Mouse (Mus musculus) central nervous system, embryonic 14 days (tissue): ENCODE measurements around the gene Uvssa. TPM values are rescaled to one million over a fixed set of nuclear protein-coding genes. Genes with fewer than 3 reads are reported as not detected.

Experiments used
- polyA plus RNA-seq: library from polyadenylated mRNA; depleted of rRNA; stranded (reverse); fragments of >200 nt; gene quantifications from 2 replicates; pipeline ENCODE4 v1.2.3, GENCODE M21; 2012; rRNA removed

Gene Uvssa
- polyA plus RNA-seq, result 8.7 and 8.8 TPM in 2 replicates

GRCm38 (mm10) chr5:33378302-33378854 lies at the start of gene Uvssa:
Gene Uvssa (plus strand): TSS chr5:33378549.

DNA sequence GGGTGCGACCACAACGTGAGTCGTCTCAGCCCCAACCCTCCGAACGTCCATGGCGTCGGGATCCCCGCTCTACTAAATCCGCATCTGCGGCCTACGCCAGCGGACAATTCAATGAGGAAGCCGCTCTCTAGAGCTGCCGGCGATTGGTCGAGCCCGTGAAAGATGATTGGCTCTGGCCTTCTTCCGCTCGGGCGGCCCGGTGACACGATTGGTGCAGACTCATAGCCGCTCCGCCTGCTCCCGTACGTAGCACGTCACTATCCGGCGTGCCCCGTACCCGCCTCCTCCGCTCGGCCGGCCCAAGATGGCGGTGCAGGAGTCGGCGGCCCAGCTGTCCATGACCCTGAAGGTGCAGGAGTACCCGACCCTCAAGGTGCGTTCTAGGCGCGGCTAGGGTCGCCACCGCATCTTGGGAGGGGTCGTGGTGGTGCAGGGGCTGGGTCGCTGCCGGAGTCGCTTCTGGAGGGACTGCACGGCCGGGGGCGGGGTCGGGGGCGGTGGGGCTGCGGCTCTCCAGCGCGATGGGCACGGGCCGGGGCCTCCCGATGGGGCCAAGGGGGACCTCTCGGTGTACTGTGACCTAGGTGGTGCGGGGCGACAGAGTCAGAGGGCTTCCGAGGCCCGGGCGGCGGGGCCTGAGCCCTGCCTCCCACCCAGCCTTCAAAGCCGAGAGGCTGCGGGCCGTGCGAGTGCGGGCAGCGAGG lies 42.9 kb upstream of the Uvssa start, which contains the start of gene Maea:
Maea (plus strand) TSS at position 237 of the 704 bp plus-strand sequence.

DNA sequence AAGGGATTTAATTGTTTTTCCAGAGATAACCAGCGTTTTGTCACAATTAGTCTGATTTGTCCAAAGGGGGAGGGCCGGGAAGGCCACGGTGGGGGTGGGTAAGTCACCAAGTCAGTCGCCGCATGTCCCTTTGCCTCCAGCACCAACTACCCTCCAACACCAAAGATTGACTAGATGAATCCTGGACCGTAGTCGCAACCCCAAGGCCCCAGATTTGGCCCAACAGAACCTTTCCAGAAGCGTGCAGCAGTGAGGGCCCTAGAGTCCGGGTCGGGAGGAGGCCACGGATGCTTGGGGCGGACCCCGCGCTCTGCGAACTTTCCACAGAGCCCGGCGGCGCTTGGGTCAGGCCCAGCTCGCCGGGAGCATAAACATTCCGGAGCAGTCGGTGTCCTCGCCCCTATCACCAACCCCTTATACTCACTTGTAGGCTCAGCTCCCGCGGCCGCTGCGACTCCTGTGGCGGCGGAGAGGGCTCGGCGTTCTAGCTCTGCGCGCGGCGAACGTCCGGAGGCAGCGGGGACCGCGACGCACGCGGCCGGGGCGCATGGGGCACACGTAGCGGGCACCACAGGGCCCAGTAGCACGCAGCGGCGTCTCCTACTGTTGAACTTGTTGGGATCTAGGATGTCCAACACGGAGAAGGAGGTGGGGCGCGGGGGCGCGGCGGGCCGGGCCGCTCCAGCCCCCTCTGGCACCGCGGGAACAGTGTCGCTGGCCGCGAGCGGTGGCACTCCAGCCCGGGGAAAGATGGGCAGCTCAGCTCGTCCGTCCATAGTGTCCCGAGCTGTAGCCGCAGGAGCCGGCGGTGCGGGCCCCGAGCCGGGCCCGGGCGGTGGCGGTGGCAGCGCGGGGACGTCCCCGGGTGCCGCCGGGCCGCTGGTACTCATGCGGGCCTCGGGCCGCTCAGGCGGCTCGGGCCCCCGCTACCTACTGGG lies 55.1 kb downstream of the Uvssa start, which contains the start of gene Nkx1-1:
Nkx1-1 (minus strand) TSS at position 776 of the 938 bp plus-strand sequence.

Other genes starting within 250 kb of the Uvssa start
- 3.0 and 6.5 TPM in 2 replicates for gene Spon2, start 160.1 kb upstream of the Uvssa start, polyA plus RNA-seq
- 386 and 424 TPM in 2 replicates for gene Ctbp1, start 103.6 kb upstream of the Uvssa start, polyA plus RNA-seq
- gene Maea, start 43.0 kb upstream of the Uvssa start, polyA plus RNA-seq, result 165 and 167 TPM in 2 replicates
- 1.7 and 2.8 TPM in 2 replicates for gene Nkx1-1, start 55.4 kb downstream of the Uvssa start, polyA plus RNA-seq